Mouse (Mus musculus): ENCODE results near the gene Zfp366.

GRCm38 (mm10) chr13:99169401-99169800, 15.2 kb upstream of the Zfp366 start:
- no peak for TF ChIP-seq CTCF (IDR thresholded peaks at IDR 0.05; ENCODE audit: low read depth)
- no peak for TF ChIP-seq EP300 (IDR thresholded peaks at IDR 0.05; ENCODE audit: low read depth)
